Mouse (Mus musculus): ENCODE measurements around the gene Fstl4.

Fstl4 gene

DNA sequence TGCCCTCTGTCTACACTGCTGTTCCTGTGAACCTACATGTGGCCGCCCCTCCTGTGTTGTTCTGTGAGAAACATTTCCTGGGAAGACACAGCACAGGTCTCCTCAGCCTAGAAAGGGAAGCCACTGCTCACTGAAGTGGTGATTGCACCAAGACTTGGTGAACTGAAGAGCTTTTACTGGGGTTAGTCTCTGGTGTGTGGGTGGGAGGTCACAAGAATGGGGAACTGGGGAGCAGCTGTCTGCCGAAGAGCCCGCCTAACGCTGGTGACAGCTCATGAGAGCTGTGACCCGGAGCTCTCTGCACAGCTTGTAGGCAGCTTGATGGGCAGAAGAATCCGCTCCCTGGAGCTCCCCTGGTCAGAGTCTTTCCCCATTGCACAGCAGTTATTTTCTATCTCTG is 260.0 kb downstream of the Fstl4 start:
- no peak for DNase-seq (ENCODE audit: low spot score)

DNA sequence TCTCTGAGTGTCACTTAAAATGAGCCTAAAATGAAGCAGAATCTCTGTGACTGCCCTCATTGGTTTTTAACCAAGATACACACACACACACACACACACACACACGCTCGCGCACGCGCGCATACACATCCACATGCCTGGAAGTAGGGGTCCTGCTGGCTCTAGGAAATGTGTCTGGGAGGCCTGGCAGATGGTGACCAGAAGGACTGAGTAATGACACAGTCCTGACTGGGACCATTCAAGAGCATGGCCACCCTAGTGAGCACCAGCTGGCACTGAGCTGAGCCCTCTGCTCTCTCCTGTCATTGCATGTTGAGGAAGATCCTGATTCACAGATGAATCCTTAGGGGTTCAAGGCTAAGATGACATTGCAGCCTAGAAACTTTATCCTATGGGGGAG is 261.3 kb downstream of the Fstl4 start:
- DNase-seq (ENCODE audit: low spot score) = no peak

DNA sequence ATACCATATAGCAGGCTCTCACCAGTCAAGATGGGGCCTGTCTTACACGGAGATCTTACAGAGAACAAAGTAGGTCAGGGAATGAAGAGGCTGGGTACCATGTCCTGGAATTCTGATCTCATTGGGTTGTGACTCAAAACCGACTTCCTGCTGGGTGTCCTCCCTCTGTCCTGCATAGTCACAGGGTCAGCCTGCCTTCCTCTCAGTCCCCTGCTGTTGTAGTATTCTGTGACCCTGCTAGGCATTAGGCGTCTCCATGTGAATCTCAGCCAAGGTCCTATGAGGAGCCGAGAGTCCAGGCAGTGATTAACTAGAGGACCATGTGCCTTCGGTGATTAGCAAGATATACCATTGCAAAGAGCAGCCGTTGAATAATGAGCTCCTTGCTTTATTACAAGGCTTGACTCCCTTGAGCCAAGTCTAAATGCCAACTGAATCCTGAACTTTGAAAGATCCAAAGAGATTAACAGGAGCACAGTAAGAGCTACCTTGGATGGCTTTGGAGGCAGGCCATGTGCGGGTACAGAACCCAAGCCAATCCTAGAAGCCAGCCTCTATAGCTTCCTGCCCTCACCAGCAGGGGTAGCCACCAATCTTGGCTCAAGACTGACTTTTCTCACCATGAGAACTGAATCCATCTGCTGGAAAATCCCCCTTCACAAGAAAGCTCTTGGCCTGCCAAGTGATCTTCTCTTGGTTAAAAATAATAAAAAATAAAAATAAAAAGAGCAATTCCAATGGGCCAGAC is 264.2 kb downstream of the Fstl4 start:
- no peak for DNase-seq (ENCODE audit: low spot score)

DNA sequence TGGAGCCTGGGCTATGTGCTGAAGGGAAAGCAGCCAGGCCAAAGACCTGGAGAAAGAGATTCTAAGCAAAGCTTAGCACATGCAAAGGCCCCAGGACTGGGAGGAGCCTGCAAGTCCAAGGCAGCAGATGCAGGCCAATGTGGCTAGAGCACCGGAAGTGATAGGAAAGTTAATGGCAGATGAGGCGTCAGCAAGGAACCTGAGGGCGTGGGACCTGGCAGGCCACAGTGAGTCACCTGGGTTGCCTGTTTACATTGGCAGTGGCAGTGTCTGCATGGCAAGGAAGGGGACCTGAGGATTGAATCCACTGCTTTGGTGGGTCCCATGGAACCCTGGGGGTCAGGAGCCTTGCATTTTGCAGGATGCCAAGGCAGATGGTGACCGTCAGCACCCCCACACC is 267.3 kb downstream of the Fstl4 start:
- no peak for DNase-seq (ENCODE audit: low spot score)

GRCm38 (mm10) chr11:53032336-53032735 is 267.9 kb downstream of the Fstl4 start:
- DNase-seq (ENCODE audit: low spot score) = peak; percentile 88

DNA sequence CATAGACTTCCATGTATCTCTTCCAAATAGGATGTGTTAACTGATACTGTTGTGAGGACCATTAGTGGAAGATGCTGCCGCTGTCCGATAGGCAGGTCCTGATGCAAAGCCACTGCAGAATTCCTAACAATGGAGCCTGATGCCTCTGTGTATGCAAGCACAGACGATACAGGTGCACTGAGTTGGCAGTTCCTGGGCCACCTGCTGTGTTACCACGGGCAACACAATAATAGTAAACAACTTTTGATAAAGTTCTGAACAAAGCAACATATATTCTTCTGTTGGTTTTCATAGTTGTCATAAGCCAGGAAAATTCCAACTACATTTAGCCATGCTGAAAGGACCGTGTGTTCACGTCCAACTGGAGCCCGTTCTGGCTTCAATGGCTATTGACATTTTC is 271.0 kb downstream of the Fstl4 start:
- DNase-seq (ENCODE audit: low spot score) = no peak

DNA sequence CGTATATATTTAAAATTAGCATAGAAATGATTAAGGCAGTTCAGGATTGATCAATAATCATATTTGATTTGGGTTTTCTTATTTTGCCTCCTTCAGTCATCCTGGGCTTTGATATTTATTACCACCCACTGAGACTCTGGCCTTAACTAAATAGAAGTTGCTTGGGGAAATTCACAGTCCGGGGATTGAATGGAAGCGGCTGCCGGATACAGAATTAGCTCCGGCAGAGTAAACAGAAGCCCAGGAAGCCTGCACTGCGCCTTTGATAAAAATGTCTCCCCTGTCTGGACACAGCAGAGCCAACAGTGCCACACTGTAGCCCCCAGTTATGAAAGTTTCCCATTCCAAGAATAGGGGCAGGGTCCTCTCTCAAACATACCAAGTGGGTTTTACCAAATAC is 282.4 kb downstream of the Fstl4 start:
- no peak for DNase-seq (ENCODE audit: low spot score)

GRCm38 (mm10) chr11:53054151-53054550 is 289.7 kb downstream of the Fstl4 start:
- DNase-seq (ENCODE audit: low spot score) = no peak

- DNase-seq (ENCODE audit: low spot score) = no peak
Measured at GRCm38 (mm10) chr11:53055896-53056295, 291.5 kb downstream of the Fstl4 start.

DNA sequence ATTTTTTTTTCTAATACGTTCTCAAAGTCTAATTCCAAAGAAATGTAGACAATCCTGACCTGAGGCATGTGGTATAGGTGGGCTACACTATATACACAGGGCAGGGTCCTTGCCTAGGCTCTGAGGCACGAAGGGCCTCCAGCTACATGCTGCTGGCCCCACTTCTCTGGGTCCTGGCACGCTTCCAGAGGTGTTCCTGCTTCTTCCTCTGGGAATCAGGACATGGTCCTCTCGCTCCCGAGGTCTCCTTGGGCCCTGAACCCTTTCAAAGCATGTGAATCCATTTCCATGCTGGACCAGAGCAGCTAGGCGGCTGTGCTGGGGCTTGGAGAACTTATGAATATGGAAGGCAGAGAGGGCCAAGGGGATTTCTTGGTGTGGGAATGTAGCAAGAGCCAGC is 292.3 kb downstream of the Fstl4 start:
- no peak for DNase-seq (ENCODE audit: low spot score)

DNA sequence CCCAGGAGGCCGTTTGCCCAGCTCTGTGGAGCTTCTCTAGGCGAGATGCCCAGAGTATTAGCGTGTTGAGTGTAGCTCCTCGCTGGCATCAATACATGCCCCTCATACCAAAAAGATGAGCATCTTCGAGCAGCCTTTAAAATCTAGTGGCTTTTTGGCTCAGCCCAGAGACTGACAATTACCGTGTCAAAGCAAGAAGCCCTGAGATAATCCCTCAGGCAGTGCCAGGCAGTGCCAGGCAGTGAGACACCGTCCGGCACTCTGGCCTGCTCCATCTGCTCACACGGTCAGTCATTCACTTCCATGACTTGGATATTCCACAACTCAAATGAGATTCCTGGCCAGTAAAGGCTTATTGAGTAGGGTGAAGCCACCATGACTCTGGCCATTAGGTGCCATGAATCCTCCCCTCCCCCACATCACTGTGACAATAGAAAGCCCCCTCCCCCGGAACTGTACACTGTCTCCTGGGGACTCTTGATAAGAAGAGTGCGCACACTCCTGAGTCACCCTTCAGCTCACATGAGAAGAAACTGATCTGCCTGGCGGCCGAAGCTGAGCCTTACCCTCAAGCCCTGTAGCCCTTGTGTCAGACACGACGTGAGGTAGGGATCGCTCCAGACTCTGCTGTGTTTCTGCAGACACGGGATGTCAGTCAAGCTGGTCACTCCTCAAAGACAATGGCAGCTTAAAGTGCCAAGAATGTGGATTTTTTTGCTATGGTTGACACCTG is 293.6 kb downstream of the Fstl4 start:
- no peak for DNase-seq (ENCODE audit: low spot score)

DNA sequence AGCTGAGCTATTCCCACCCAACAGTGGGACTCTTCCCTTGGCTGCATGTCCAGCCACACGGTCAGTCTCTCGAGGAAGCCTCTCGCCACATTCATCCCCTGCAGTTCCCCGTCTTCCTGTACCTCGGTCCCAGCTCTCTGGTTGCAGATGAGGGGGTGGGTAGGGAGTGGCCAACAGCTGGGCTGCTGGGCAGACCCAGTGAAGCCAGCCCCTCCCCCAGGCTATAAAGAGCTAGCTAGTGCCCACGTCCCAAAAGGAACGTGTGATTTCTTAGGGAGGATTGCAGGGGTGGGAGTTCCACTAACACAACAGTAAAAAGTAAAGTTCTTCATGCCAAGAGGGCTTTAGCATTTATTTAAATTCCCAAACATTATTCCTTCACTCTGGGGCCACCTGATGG is 294.1 kb downstream of the Fstl4 start:
- DNase-seq (ENCODE audit: low spot score) = no peak

GRCm38 (mm10) chr11:53067699-53068478 is 303.5 kb downstream of the Fstl4 start:
- DNase-seq (ENCODE audit: low spot score) = peak; percentile 40

DNA sequence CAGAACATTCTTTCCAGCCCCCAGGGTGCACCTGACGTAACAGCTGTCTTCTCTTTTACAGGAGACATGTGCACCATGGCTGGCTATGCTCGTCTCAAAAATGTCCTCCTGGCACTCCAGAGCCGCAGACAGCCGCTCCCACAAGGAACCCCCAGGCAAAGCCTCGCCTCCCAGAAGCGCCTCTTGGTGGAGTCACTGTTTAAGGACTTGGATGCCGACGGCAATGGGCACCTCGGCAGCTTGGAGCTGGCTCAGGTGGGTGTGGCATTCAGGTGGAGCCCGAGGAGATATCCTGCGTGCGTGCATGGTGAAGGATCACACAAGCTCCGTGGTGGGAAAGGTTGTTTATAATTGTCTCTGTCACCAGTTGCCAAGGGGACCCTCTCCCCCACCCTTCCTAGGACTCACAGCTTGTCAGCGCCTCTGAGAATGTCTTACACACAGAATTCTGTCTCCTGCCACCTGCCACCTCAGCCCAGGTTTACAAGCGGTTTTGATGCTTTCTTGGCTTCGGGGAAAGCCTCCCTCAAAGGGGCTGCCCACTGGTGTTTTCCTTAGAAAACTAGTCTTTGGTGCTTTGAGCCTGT is 304.1 kb downstream of the Fstl4 start:
- DNase-seq (ENCODE audit: low spot score) = no peak

DNA sequence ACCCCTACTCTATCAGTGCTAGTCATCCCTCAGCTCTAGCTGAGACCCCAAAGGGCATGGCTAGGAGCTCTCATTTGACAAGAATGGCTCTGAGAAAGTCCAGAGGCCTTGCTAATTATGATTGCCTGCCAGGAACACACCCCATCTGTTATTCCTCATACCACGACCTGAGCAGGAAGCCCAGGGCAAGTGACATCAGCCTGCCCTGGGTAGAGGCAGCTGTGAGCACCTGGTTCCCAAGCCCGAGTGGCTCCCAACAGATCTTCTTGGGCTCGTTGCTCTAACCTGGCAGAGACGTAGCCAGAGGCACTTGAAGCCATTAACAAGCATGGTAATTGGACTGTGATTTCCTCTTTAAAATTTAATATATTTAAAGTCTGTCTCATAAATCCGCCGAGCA is 305.3 kb downstream of the Fstl4 start:
- no peak for DNase-seq (ENCODE audit: low spot score)

DNA sequence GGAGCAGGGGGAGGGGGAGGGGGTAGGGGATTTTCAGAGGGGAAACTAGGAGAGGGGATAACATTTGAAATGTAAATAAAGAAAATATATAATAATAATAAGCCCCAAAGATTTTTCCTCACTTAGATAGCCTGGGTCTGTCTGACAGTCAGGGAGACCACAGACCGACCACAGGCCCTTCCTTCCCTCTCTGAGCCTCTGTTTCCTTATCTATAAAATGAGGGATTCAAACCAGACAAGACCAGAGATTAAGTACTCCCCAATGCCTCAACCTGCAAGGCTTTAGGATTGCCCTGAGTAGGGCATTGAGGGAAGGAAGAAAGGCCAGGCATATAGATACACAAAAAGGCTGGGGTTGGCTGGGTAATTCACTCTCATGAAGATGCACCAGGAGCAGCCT is 307.2 kb downstream of the Fstl4 start:
- DNase-seq (ENCODE audit: low spot score) = no peak

DNA sequence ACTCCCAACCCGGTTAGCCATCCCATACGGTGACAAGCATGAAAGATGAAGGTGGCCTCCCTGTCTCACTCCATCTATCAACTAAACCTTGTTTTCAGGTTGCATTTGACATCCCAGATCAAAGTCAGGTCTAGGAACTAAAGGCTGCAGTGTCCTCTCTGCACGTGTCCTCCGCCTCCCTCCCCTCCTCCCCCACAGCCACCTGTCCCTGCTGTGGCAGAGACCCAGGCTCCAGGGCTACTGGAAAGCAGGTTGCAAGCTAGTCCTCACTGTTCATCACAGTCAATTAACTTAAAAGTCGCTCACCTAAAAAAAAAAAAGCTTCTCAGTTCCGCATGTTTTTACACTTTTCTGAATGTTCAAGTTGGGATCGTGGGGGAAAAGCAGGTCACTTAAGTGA is 313.2 kb downstream of the Fstl4 start:
- DNase-seq (ENCODE audit: low spot score) = no peak

DNA sequence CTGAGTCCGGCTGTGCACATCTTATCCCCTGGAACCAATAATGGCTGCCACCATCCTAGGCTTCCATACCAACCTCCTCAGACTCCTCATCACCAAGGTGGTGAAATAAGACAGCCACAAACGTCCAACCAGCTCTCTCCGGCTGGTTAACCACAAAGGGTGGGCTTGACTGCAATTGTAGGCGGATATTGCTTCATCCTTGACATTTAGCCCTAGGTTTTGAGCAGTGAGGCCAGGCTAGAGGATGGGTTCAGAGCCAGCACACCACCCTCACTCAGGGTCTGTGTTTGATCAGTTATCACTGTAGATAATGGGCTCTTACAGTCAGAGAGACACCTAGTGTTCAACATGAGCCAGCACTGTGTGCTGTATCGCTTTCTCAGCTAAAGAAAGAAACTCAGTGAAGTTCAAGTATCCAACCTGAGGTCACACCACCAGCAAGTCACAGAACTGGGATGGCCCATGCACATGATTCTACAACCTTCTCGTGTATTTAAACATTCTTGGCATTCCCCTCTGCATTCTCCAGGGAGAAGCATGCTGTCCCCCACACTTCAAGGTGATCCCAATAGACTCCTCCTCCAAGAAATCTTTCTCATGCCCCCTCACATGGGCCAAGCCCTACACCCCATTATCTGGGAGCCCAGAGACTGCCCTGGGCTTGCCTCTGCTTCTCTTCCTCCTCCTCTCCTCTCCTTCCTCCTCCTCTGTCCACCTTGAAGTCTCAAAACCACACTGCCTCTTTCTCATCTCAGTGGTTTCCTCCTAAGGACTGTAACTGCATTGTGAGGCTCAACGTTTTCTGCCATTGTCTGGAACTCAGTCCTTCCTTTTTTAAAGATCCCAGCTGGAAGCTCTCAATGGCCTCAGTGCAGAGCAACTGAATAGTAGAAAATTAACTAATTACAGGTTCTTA is 314.2 kb downstream of the Fstl4 start:
- DNase-seq (ENCODE audit: low spot score) = no peak

GRCm38 (mm10) chr11:53081310-53081709 is 316.9 kb downstream of the Fstl4 start:
- no peak for DNase-seq (ENCODE audit: low spot score)

DNA sequence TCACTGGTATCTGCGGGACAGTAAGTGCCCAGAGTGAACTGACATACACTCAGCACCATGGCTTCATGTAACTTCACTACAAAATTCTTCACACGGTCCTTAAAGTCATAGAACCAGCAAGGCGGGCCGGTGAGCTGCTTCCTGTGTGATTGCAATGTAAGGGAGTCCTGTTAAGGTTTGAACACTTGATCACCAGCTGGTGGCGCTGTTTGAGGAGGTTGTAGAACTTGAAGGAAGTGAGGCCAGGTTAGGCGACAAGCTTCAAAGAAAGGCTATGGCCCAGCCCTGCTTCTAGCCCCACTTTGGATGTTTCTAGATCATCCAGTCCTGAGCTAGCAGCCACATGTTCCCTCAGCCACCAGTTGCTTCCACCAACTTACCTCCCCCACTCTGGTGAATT is 320.9 kb downstream of the Fstl4 start:
- peak; percentile 34 for DNase-seq (ENCODE audit: low spot score)

DNA sequence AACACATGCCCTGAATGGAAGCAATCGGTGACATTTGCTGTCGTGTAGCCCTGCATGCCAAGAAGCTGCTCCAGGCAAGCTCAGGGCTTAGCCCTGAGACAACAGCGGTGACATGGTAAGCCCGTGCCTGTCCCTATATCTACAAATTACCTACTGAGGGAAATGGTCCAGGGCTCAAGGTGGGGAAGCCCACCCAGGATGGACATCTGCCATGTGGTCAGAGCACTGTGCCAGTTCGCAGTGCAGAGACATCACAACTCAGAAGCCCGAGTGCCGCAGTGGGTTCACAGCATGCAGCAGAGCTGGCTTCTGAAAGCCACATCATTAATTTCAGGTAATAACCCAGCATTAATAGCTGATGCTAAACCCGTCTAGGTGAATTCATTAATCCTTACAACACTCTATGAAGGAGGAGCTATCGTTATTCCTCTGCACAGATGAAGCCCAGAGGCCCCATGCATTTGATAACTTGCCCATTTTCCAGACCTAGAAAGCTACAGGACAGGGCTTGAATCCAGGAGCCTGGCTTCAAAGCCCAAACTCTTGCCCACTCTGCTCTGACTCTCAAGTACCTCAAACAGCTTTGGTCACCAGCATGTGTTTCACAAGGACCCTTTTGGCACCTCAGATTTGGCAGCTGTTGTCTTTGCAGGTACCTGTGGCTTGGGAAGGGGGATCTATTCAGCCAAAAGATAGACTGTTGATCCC is 321.6 kb downstream of the Fstl4 start:
- no peak for DNase-seq (ENCODE audit: low spot score)

Measured in embryo, embryonic 10 days (tissue).